Mouse (Mus musculus): Measurements from ENCODE around the gene Pheta1. TPM values are rescaled to one million over a fixed set of nuclear protein-coding genes. Genes with fewer than 3 reads are reported as not detected.

Gene Pheta1
- polyA plus RNA-seq (2017; shearing (Covaris generic)) = 4.7 TPM

GRCm38 (mm10) chr5:121848743-121849142, at the start of gene Pheta1:
Pheta1 (plus strand) TSS chr5:121848984.

GRCm38 (mm10) chr5:121837441-121838340, 11.1 kb upstream of the Pheta1 start, which contains the start of gene Sh2b3:
Sh2b3 (minus strand) TSS chr5:121837646.

Other genes starting within 250 kb of the Pheta1 start
- gene Acad12, start 230.0 kb upstream of the Pheta1 start, polyA plus RNA-seq (2017; shearing (Covaris generic)) = 2.3 TPM
- 12.5 TPM for gene Acad10, start 188.5 kb upstream of the Pheta1 start, polyA plus RNA-seq (2017; shearing (Covaris generic))
- gene Brap, start 188.4 kb upstream of the Pheta1 start, polyA plus RNA-seq (2017; shearing (Covaris generic)) = 8.9 TPM
- gene Atxn2, start 137.6 kb upstream of the Pheta1 start, polyA plus RNA-seq (2017; shearing (Covaris generic)) = 15.3 TPM
- 7.5 TPM for gene Sh2b3, start 11.3 kb upstream of the Pheta1 start, polyA plus RNA-seq (2017; shearing (Covaris generic))
- gene Cux2, start 201.1 kb downstream of the Pheta1 start, polyA plus RNA-seq (2017; shearing (Covaris generic)) = 0.17 TPM

All from inflammation-experienced regulatory T-cells, adult 16 weeks (primary cell).